ENCODE assay signal across 27 mouse cellular contexts in genomic region chr3:152724446-152724845, GRCm38 (mm10). TPM values are rescaled to one million over a fixed set of nuclear protein-coding genes. Genes with fewer than 3 reads are reported as not detected.
DNase-seq lines count a peak whose midpoint lies in the region.
"Had no signal": no experiment of that assay in that cellular context is flagged by ENCODE, and none has a peak within 500 bp of the region (broad histone marks: within the 10 kb centered on the region; RNA-seq: fewer than 3 reads in every experiment).

No protein-coding gene starts in this region.

- peaks cover 8% of the 10 kb centered on the region for H3K36me3 ChIP-seq in heart, embryonic 10.5 days

- no peaks in the 10 kb centered on the region for H3K27me3 ChIP-seq in heart, embryonic 10.5 days (ENCODE audit: insufficient read depth, poor library complexity, severe bottlenecking)
- H3K27me3 ChIP-seq: forebrain, embryonic 13.5 days; hindbrain, embryonic 12.5 days; limb, embryonic 13.5 days; lung, embryonic 15.5 days; midbrain, embryonic 15.5 days; neural tube, embryonic 15.5 days had no signal

- H3K27ac ChIP-seq in heart, embryonic 10.5 days, result no peak overlapping the region
- H3K27ac ChIP-seq: forebrain, embryonic 13.5 days; hindbrain, embryonic 12.5 days; hindbrain, postnatal 0 days; limb, embryonic 13.5 days; lung, embryonic 15.5 days; midbrain, embryonic 10.5 days; midbrain, embryonic 15.5 days; neural tube, embryonic 15.5 days had no signal

- WGBS in heart, embryonic 10.5 days, result 90% methylated on average over 9 of the region's 9 CpGs

- H3K4me1 ChIP-seq in heart, embryonic 10.5 days, result peaks cover 16% of the 10 kb centered on the region
- H3K4me1 ChIP-seq: limb, embryonic 13.5 days; lung, embryonic 15.5 days; midbrain, embryonic 10.5 days; midbrain, embryonic 15.5 days; neural tube, embryonic 15.5 days had no signal

- DNase-seq in heart, adult 11 months, result peak; percentile 64
- no peak for DNase-seq in heart, embryonic 10.5 days (ENCODE audit: low spot score)
- peak; percentile 47 to 56 for DNase-seq in left cerebral cortex, adult 18-20 months (ENCODE audit: low spot score in 2 of 2)
- DNase-seq in left cerebral cortex, postnatal 10 days (ENCODE audit: extremely low spot score in 1 of 2, low spot score in 2 of 2), result no peak
- peak; percentile 60 to 63 for DNase-seq in right cerebral cortex, adult 2 months (ENCODE audit: low spot score in 2 of 2)
- DNase-seq in right cerebral cortex, postnatal 10 days (ENCODE audit: low spot score in 2 of 2), result no peak
- DNase-seq in adrenal gland, postnatal 4 days (ENCODE audit: low spot score in 2 of 2), result no peak
- DNase-seq: adrenal gland, postnatal 14 days; cerebellum, adult 18-20 months; cerebellum, postnatal 14 days; gastrocnemius, postnatal 14 days; heart, postnatal 36 days; kidney, adult 9 months; kidney, postnatal 10 days; retina, postnatal 1 day; spleen, adult 18-20 months; thymus, postnatal 14 days had no signal

- H3K4me3 ChIP-seq in heart, embryonic 10.5 days, result no peak overlapping the region
- H3K4me3 ChIP-seq: forebrain, embryonic 13.5 days; hindbrain, embryonic 12.5 days; limb, embryonic 13.5 days; lung, embryonic 15.5 days; midbrain, embryonic 10.5 days; midbrain, embryonic 15.5 days; neural tube, embryonic 15.5 days had no signal

- intact Hi-C loops in left cerebral cortex, postnatal 10 days (cut with DNase I), result no loop called here

- no peaks in the 10 kb centered on the region for H3K9me3 ChIP-seq in heart, embryonic 10.5 days
- H3K9me3 ChIP-seq: forebrain, embryonic 13.5 days; hindbrain, embryonic 12.5 days; limb, embryonic 13.5 days; lung, embryonic 15.5 days; midbrain, embryonic 10.5 days; midbrain, embryonic 15.5 days; neural tube, embryonic 15.5 days had no signal

RNA-seq across cellular contexts. Expression of gene Pigk, which starts 10.5 kb away (rescaled TPM):
- polyA plus RNA-seq in heart, embryonic 10.5 days (2016; fragmentation: Nextera tagmentation; extraction: Ambion mirVana), result 39.8 and 47.3 TPM in 2 replicates
- total RNA-seq in left cerebral cortex, adult 18-20 months (2021), result 10 to 100 TPM; 47.8 to 63.0 TPM
- 10 to 100 TPM; 48.0 to 48.4 TPM for total RNA-seq in left cerebral cortex, postnatal 10 days (2021)
- 10 to 100 TPM; 52.9 to 59.3 TPM for total RNA-seq in adrenal gland, postnatal 4 days (2021)

RNA-seq across cellular contexts. Expression of gene Ak5, which starts 56.3 kb away (rescaled TPM):
- 1.5 and 3.0 TPM in 2 replicates for polyA plus RNA-seq in heart, embryonic 10.5 days (2016; fragmentation: Nextera tagmentation; extraction: Ambion mirVana)
- total RNA-seq in left cerebral cortex, adult 18-20 months (2021), result 100 to 1,000 TPM; 149 to 168 TPM
- 10 to 100 TPM; 77.3 to 88.1 TPM for total RNA-seq in left cerebral cortex, postnatal 10 days (2021)
- total RNA-seq in adrenal gland, postnatal 4 days (2021), result 1 to 10 TPM; 4.6 to 5.2 TPM
- total RNA-seq: granulocyte monocyte progenitor cell, adult 5-6 weeks had no signal
- polyA plus RNA-seq: large intestine, adult 2 months had no signal

Comparison
In these comparisons a context has a peak if more than half of its experiments do, and no peak if none do; other contexts are left out.
1. DNase-seq: peak in heart, adult 11 months (single experiment), left cerebral cortex, adult 18-20 months (2 of 2) and right cerebral cortex, adult 2 months (2 of 2); none in heart, embryonic 10.5 days (single experiment), left cerebral cortex, postnatal 10 days (0 of 2), right cerebral cortex, postnatal 10 days (0 of 2) and adrenal gland, postnatal 4 days (0 of 2).
2. RNA of gene Ak5, which starts 56.3 kb away (total RNA-seq): 149 to 168 TPM in left cerebral cortex, adult 18-20 months and 77.3 to 88.1 TPM in left cerebral cortex, postnatal 10 days; 4.6 to 5.2 TPM in adrenal gland, postnatal 4 days; every median in the first group is over 10 times any median in the second.